Mouse (Mus musculus): ENCODE results near the gene Stat5b.
A peak's percentile ranks its signal among the peaks of the same experiment; 100 is the strongest.

DNA sequence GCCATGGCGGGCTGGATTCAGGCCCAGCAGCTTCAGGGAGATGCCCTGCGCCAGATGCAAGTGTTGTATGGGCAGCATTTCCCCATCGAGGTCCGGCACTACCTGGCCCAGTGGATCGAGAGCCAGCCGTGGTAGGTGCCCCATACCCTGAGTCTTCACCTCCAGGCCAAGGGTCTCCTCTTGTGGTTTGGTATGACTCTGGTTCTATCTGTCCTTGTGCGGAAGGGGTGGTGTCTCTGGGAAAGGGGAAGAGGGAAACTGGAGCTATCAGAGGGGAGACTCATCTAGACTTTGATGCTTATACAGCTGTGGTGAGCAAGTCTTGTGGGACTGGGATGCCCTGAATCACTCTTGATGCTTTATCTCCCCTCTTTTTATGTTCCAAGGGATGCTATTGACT, 10.8 kb upstream of the Stat5b start:
- TF ChIP-seq MAFK (IDR thresholded peaks at IDR 0.05; ENCODE audit: borderline replicate concordance, low read depth, low read length) (no peak), ZKSCAN1 (IDR thresholded peaks at IDR 0.05; ENCODE audit: low read depth, low read length) (no peak), EP300 (IDR thresholded peaks at IDR 0.05; ENCODE audit: low read depth in 1 of 2, low read length in 2 of 2) (peak; percentile 59 to 60), CTCF (IDR thresholded peaks at IDR 0.05 in 2 of 3, conservative IDR thresholded peaks at IDR 0.05 in 1 of 3; ENCODE audit: control insufficient read depth in 1 of 3, insufficient read depth in 1 of 3, low read depth in 2 of 3, low read length in 3 of 3, poor library complexity in 1 of 3, severe bottlenecking in 1 of 3) (no peak), ZMIZ1 (IDR thresholded peaks at IDR 0.05; ENCODE audit: low read depth, low read length) (no peak), GABPA (IDR thresholded peaks at IDR 0.05; ENCODE audit: low read depth, low read length) (no peak), E2F4 (IDR thresholded peaks at IDR 0.05; ENCODE audit: borderline replicate concordance, low read depth, low read length) (no peak), TAL1 (IDR thresholded peaks at IDR 0.05; ENCODE audit: low read length) (peak; percentile 56), TCF12 (IDR thresholded peaks at IDR 0.05; ENCODE audit: low read depth, low read length) (peak; percentile 20), NRF1 (IDR thresholded peaks at IDR 0.05; ENCODE audit: insufficient read depth, low read depth, low read length, poor library complexity, severe bottlenecking) (no peak), RCOR1 (IDR thresholded peaks at IDR 0.05; ENCODE audit: low read depth, low read length) (peak; percentile 4; the same call in 1 of the 2 replicates), MAX (IDR thresholded peaks at IDR 0.05; ENCODE audit: low read length) (no peak)

All from MEL (cell line).